Mouse (Mus musculus): ENCODE results near the gene Pdzd2. TPM values are rescaled to one million over a fixed set of nuclear protein-coding genes. Genes with fewer than 3 reads are reported as not detected.

The Pdzd2 gene
- polyA plus RNA-seq, 1 experiment = 125 TPM

DNA sequence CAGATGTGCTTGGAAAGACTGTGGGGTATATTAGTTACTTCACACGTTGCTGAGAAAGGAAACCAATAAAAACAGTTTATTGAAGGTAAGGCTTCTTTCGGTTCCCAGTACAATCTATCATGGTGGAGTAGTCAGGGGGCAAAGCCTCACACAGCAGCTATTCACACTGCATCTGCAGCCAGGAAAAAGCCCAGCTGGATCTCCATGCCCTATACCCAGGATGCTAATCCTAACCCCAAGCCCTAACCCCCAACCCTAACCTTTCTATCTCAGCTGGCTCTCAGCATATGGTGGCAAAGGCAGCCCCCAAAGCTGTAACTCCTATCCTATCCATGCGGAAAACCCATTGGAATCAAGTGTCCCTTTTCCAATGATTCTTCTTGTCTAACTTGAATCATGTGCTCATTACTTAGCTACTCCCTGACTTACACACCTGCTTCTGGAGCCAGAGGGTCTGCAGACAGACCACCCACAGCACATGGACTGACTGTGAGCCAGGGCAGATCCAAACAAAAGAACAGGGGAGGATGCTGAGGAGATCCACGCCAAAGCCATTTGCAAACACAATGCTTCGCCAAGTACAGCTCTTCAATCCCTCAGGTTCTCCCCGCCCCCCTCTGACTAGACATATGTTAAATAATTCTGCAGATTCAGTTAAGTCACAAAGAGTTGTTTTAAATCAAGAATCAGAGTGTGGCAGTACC, 83.6 kb downstream of the Pdzd2 start:
- Histone ChIP-seq H3K4me1 (ENCODE audit: control insufficient read depth, insufficient read depth, low read length) (peaks cover 2% of the 10 kb centered on the region; the same call in 1 of the 2 replicates), H3K4me3 (replicated peaks; ENCODE audit: extremely low read depth, low read depth, low read length) (no peak overlapping the region)
- 82% methylated on average over 6 of the region's 6 CpGs for WGBS
- TF ChIP-seq POLR2A (IDR thresholded peaks at IDR 0.05; ENCODE audit: borderline replicate concordance, extremely low read depth, low read depth, low read length) (no peak), CTCF (IDR thresholded peaks at IDR 0.05; ENCODE audit: insufficient read depth, low read length) (no peak)
- no peak for DNase-seq

DNA sequence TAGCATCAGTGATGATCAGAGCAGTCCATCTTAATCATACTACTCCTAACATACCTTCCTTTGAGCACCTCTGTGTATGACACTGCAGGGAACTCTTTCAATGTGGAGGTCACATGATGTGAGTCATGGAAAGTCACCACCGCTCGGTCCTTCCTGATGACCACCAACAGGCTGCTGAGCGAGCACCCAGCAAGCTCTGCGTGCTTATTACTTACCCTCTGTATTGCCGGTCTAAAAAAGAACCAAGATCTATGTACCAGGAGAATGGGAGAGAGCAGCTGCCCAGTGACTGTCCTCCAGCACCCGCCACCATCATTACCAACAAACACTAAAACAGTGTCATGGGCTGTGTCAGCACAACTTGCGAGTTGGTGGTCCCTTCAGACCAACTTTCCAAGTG, 84.4 kb downstream of the Pdzd2 start:
- Histone ChIP-seq H3K4me1 (ENCODE audit: control insufficient read depth, insufficient read depth, low read length) (peaks cover 2% of the 10 kb centered on the region; the same call in 1 of the 2 replicates), H3K4me3 (replicated peaks; ENCODE audit: extremely low read depth, low read depth, low read length) (no peak overlapping the region)
- 97% methylated on average over 7 of the region's 7 CpGs for WGBS
- TF ChIP-seq POLR2A (IDR thresholded peaks at IDR 0.05; ENCODE audit: borderline replicate concordance, extremely low read depth, low read depth, low read length) = no peak
- TF ChIP-seq CTCF (IDR thresholded peaks at IDR 0.05; ENCODE audit: insufficient read depth, low read length) = no peak
- DNase-seq = no peak

DNA sequence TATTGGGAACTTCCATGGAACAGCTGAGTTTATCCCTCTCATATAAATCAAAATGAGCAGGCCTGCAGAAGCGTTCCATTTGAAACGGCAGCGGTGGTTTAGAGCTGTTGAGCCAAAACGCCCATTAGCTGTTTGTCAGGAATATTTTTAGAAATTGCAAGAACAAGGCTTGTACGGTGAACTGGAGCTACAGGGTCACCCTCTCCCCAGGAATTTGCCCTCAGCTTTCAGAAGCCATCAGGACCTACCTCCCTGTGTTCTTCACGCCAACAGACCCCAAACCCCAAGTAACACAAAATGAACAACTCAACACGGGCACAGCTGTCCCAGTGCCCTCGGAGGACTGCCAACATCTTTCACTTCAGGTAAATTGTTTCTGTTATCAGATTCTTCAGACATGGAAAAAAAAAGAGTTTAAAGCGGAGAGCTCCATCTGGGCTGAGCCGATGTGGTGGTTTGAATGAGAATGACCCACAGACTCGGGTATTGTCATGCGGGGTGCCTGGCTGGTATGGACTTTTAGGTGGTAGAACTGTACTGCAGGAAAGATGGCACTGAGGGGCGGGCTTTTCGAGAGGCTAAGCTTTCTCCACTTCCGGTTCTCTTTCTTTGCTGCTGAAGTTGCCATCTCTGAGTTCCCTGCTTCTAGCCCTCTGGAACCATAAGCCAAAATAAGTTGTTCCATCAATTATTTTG, 87.2 kb downstream of the Pdzd2 start:
- Histone ChIP-seq H3K4me1 (ENCODE audit: control insufficient read depth, insufficient read depth, low read length) (peaks cover 2% of the 10 kb centered on the region; the same call in 1 of the 2 replicates), H3K4me3 (replicated peaks; ENCODE audit: extremely low read depth, low read depth, low read length) (no peak overlapping the region)
- 71% methylated on average over 15 of the region's 15 CpGs for WGBS
- TF ChIP-seq POLR2A (IDR thresholded peaks at IDR 0.05; ENCODE audit: borderline replicate concordance, extremely low read depth, low read depth, low read length) (no peak), CTCF (IDR thresholded peaks at IDR 0.05; ENCODE audit: insufficient read depth, low read length) (no peak)
- no peak for DNase-seq

- TF ChIP-seq POLR2A (IDR thresholded peaks at IDR 0.05; ENCODE audit: borderline replicate concordance, extremely low read depth, low read depth, low read length) = no peak
- no peak for TF ChIP-seq CTCF (IDR thresholded peaks at IDR 0.05; ENCODE audit: insufficient read depth, low read length)
- H3K4me3 ChIP-seq (replicated peaks; ENCODE audit: extremely low read depth, low read depth, low read length) = no peak overlapping the region
- no peak for DNase-seq
- WGBS = 68% methylated on average over 3 of the region's 3 CpGs
- peaks cover 2% of the 10 kb centered on the region; the same call in 1 of the 2 replicates for H3K4me1 ChIP-seq (ENCODE audit: control insufficient read depth, insufficient read depth, low read length)
Measured at GRCm38 (mm10) chr15:12650236-12650635, 89.5 kb downstream of the Pdzd2 start.

DNA sequence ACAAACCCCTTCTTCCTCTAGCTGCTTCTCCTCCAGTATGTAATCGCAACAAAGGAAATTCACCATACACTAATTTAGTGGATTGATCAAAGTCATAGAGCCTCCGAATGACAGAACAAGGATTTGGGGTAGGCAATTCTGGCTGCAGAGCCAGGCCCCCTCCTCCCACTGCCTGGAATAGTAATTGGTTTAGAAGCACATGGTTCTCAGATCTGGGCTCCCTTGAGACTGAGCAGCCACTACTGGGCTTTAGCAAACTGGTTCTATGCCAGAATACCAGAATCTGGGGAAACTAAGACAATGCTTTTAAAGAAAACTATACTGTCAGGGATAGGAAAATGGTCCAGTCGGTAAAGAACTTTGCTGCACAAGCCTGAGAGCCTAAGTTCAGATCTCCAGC, 90.0 kb downstream of the Pdzd2 start:
- WGBS = 82% methylated on average over 3 of the region's 3 CpGs
- Histone ChIP-seq H3K4me1 (ENCODE audit: control insufficient read depth, insufficient read depth, low read length) (peaks cover 2% of the 10 kb centered on the region; the same call in 1 of the 2 replicates), H3K4me3 (replicated peaks; ENCODE audit: extremely low read depth, low read depth, low read length) (no peak overlapping the region)
- DNase-seq = no peak
- no peak for TF ChIP-seq CTCF (IDR thresholded peaks at IDR 0.05; ENCODE audit: insufficient read depth, low read length)
- TF ChIP-seq POLR2A (IDR thresholded peaks at IDR 0.05; ENCODE audit: borderline replicate concordance, extremely low read depth, low read depth, low read length) = no peak

- WGBS = 63% methylated on average over 2 of the region's 2 CpGs
- Histone ChIP-seq H3K4me3 (replicated peaks; ENCODE audit: extremely low read depth, low read depth, low read length) (no peak overlapping the region), H3K4me1 (ENCODE audit: control insufficient read depth, insufficient read depth, low read length) (peaks cover 2% of the 10 kb centered on the region; the same call in 1 of the 2 replicates)
- TF ChIP-seq CTCF (IDR thresholded peaks at IDR 0.05; ENCODE audit: insufficient read depth, low read length) = no peak
- TF ChIP-seq POLR2A (IDR thresholded peaks at IDR 0.05; ENCODE audit: borderline replicate concordance, extremely low read depth, low read depth, low read length) = no peak
- no peak for DNase-seq
Measured at GRCm38 (mm10) chr15:12649131-12649530, 90.6 kb downstream of the Pdzd2 start.

DNA sequence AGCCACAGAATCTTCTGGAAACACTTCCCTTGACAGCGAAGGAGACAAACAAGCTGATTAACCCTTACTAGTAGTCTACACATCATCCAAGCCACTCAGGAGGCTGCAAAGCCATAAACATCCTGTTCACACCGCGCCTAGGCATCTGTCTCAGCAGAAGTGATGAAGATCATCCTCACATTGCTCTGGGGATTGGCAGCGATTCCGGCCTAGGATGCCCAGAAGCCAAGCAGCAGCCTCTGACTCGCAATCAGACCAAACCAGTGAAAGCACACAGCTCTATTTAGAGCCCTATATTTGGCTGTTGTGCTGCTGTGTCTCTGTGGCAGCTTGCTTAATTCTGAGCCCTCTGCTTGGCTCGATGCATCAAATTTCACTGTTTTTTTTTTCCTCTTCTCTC, 99.0 kb downstream of the Pdzd2 start:
- no peak for TF ChIP-seq CTCF (IDR thresholded peaks at IDR 0.05; ENCODE audit: insufficient read depth, low read length)
- no peak for TF ChIP-seq POLR2A (IDR thresholded peaks at IDR 0.05; ENCODE audit: borderline replicate concordance, extremely low read depth, low read depth, low read length)
- DNase-seq = no peak
- no peak overlapping the region for H3K4me3 ChIP-seq (replicated peaks; ENCODE audit: extremely low read depth, low read depth, low read length)
- WGBS = 61% methylated on average over 7 of the region's 7 CpGs
- H3K4me1 ChIP-seq (ENCODE audit: control insufficient read depth, insufficient read depth, low read length) = no peaks in the 10 kb centered on the region

GRCm38 (mm10) chr15:12639776-12640175, 99.9 kb downstream of the Pdzd2 start:
- Histone ChIP-seq H3K4me3 (replicated peaks; ENCODE audit: extremely low read depth, low read depth, low read length) (no peak overlapping the region), H3K4me1 (ENCODE audit: control insufficient read depth, insufficient read depth, low read length) (no peaks in the 10 kb centered on the region)
- TF ChIP-seq CTCF (IDR thresholded peaks at IDR 0.05; ENCODE audit: insufficient read depth, low read length) (no peak), POLR2A (IDR thresholded peaks at IDR 0.05; ENCODE audit: borderline replicate concordance, extremely low read depth, low read depth, low read length) (no peak)
- DNase-seq = no peak
- 67% methylated on average over 3 of the region's 3 CpGs for WGBS

GRCm38 (mm10) chr15:12639181-12639580, 100.5 kb downstream of the Pdzd2 start:
- 72% methylated on average over 8 of the region's 8 CpGs for WGBS
- no peak for DNase-seq
- Histone ChIP-seq H3K4me3 (replicated peaks; ENCODE audit: extremely low read depth, low read depth, low read length) (no peak overlapping the region), H3K4me1 (ENCODE audit: control insufficient read depth, insufficient read depth, low read length) (no peaks in the 10 kb centered on the region)
- TF ChIP-seq CTCF (IDR thresholded peaks at IDR 0.05; ENCODE audit: insufficient read depth, low read length) (no peak), POLR2A (IDR thresholded peaks at IDR 0.05; ENCODE audit: borderline replicate concordance, extremely low read depth, low read depth, low read length) (no peak)

All from lung, adult 2 months (tissue).